Mouse (Mus musculus): ENCODE results near the gene Ccdc151. TPM values are rescaled to one million over a fixed set of nuclear protein-coding genes. Genes with fewer than 3 reads are reported as not detected.
A peak's percentile ranks its signal among the peaks of the same experiment; 100 is the strongest.

The Ccdc151 gene
- polyA plus RNA-seq, 1 experiment from 2014 or later: 3.2 TPM

GRCm38 (mm10) chr9:22030386-22030785, 28.0 kb upstream of the Ccdc151 start:
- Histone ChIP-seq H3K27ac (replicated peaks) (no peak overlapping the region), H3K9me3 (no peaks in the 10 kb centered on the region), H3K36me3 (peaks cover 93% of the 10 kb centered on the region), H3K4me3 (no peak overlapping the region), H3K27me3 (no peaks in the 10 kb centered on the region), H3K4me1 (replicated peaks) (peaks cover 37% of the 10 kb centered on the region), H3K4me2 (no peak overlapping the region), H3K9ac (no peak overlapping the region)
- no peak for ATAC-seq (ENCODE audit: low read depth)
- 95% methylated on average over 9 of the region's 9 CpGs for WGBS

- no peak overlapping the region for H3K9ac ChIP-seq
- no peak overlapping the region for H3K4me2 ChIP-seq
- no peaks in the 10 kb centered on the region for H3K9me3 ChIP-seq
- 19% methylated on average over 7 of the region's 7 CpGs for WGBS
- H3K4me3 ChIP-seq: no peak overlapping the region
- 0 out of 2 replicates have a peak overlapping the region, but pooled peaks have one; percentile 13 for H3K27ac ChIP-seq (replicated peaks)
- H3K27me3 ChIP-seq: no peaks in the 10 kb centered on the region
- no peak for ATAC-seq (ENCODE audit: low read depth)
- H3K4me1 ChIP-seq (replicated peaks): peaks cover 22% of the 10 kb centered on the region
- H3K36me3 ChIP-seq: peaks cover 93% of the 10 kb centered on the region
Measured at GRCm38 (mm10) chr9:22028467-22028866, 26.0 kb upstream of the Ccdc151 start.

GRCm38 (mm10) chr9:22024592-22024991, 22.2 kb upstream of the Ccdc151 start:
- Histone ChIP-seq H3K4me1 (replicated peaks) (peaks cover 18% of the 10 kb centered on the region), H3K4me2 (no peak overlapping the region), H3K4me3 (no peak overlapping the region), H3K9me3 (no peaks in the 10 kb centered on the region), H3K36me3 (peaks cover 77% of the 10 kb centered on the region), H3K27ac (replicated peaks) (no peak overlapping the region), H3K27me3 (no peaks in the 10 kb centered on the region), H3K9ac (no peak overlapping the region)
- WGBS: 42% methylated on average over 8 of the region's 8 CpGs
- no peak for ATAC-seq (ENCODE audit: low read depth)

GRCm38 (mm10) chr9:22017208-22017825, 14.9 kb upstream of the Ccdc151 start:
- no peak for ATAC-seq (ENCODE audit: low read depth)
- peaks cover 72% of the 10 kb centered on the region for H3K36me3 ChIP-seq
- no peak overlapping the region for H3K9ac ChIP-seq

GRCm38 (mm10) chr9:22016245-22016644, 13.8 kb upstream of the Ccdc151 start:
- no peak overlapping the region for H3K9ac ChIP-seq
- no peaks in the 10 kb centered on the region for H3K27me3 ChIP-seq
- H3K36me3 ChIP-seq: peaks cover 81% of the 10 kb centered on the region
- 69% methylated on average over 10 of the region's 10 CpGs for WGBS
- H3K4me3 ChIP-seq: no peak overlapping the region
- no peak overlapping the region for H3K4me2 ChIP-seq
- no peak for ATAC-seq (ENCODE audit: low read depth)
- peaks cover 6% of the 10 kb centered on the region; the same call in 1 of the 2 replicates for H3K4me1 ChIP-seq (replicated peaks)
- no peaks in the 10 kb centered on the region for H3K9me3 ChIP-seq
- 0 out of 2 replicates have a peak overlapping the region, but pooled peaks have one; percentile 28 for H3K27ac ChIP-seq (replicated peaks)

More at GRCm38 (mm10) chr9:22017208-22017825, 14.9 kb upstream of the Ccdc151 start:
- 74% methylated on average over 7 of the region's 7 CpGs for WGBS
- Histone ChIP-seq H3K27ac (replicated peaks) (no peak overlapping the region), H3K4me1 (replicated peaks) (peaks cover 6% of the 10 kb centered on the region; the same call in 1 of the 2 replicates), H3K9me3 (no peaks in the 10 kb centered on the region), H3K4me2 (no peak overlapping the region), H3K4me3 (no peak overlapping the region), H3K27me3 (no peaks in the 10 kb centered on the region)

GRCm38 (mm10) chr9:22012731-22013130, 10.3 kb upstream of the Ccdc151 start:
- H3K4me3 ChIP-seq: no peak overlapping the region
- WGBS: 89% methylated on average over 13 of the region's 13 CpGs
- H3K4me2 ChIP-seq: no peak overlapping the region
- H3K9ac ChIP-seq: no peak overlapping the region
- no peaks in the 10 kb centered on the region for H3K27me3 ChIP-seq
- H3K36me3 ChIP-seq: peaks cover 90% of the 10 kb centered on the region
- no peak for ATAC-seq (ENCODE audit: low read depth)
- H3K9me3 ChIP-seq: no peaks in the 10 kb centered on the region
- H3K4me1 ChIP-seq (replicated peaks): peaks cover 20% of the 10 kb centered on the region
- no peak overlapping the region; the same call in 1 of the 2 replicates for H3K27ac ChIP-seq (replicated peaks)

GRCm38 (mm10) chr9:22011055-22011454, 8.6 kb upstream of the Ccdc151 start:
- no peaks in the 10 kb centered on the region for H3K9me3 ChIP-seq
- 86% methylated on average over 5 of the region's 5 CpGs for WGBS
- H3K27ac ChIP-seq (replicated peaks): no peak overlapping the region
- H3K27me3 ChIP-seq: no peaks in the 10 kb centered on the region
- H3K36me3 ChIP-seq: peaks cover 93% of the 10 kb centered on the region
- peak; percentile 17; the same call in 1 of the 2 replicates for ATAC-seq (ENCODE audit: low read depth)
- H3K4me1 ChIP-seq (replicated peaks): peaks cover 33% of the 10 kb centered on the region
- H3K4me3 ChIP-seq: no peak overlapping the region
- H3K4me2 ChIP-seq: no peak overlapping the region
- 0 out of 2 replicates have a peak overlapping the region, but pooled peaks have one; percentile 17 for H3K9ac ChIP-seq

GRCm38 (mm10) chr9:22004546-22004945, 2.1 kb upstream of the Ccdc151 start:
- no peak overlapping the region for H3K27ac ChIP-seq (replicated peaks)
- no peak overlapping the region for H3K9ac ChIP-seq
- no peaks in the 10 kb centered on the region for H3K27me3 ChIP-seq
- 96% methylated on average over 12 of the region's 12 CpGs for WGBS
- peaks cover 50% of the 10 kb centered on the region for H3K4me1 ChIP-seq (replicated peaks)
- no peak for ATAC-seq (ENCODE audit: low read depth)
- H3K4me3 ChIP-seq: peak overlapping the region; percentile 75
- peak overlapping the region; percentile 94 for H3K4me2 ChIP-seq
- H3K36me3 ChIP-seq: peaks cover 58% of the 10 kb centered on the region
- no peaks in the 10 kb centered on the region for H3K9me3 ChIP-seq

GRCm38 (mm10) chr9:22003163-22003554, 725 bp upstream of the Ccdc151 start:
- H3K4me1 ChIP-seq (replicated peaks): peaks cover 50% of the 10 kb centered on the region
- no peaks in the 10 kb centered on the region for H3K9me3 ChIP-seq

GRCm38 (mm10) chr9:22001633-22002032, 801 bp downstream of the Ccdc151 start:
- peaks cover 29% of the 10 kb centered on the region for H3K36me3 ChIP-seq
- H3K4me2 ChIP-seq: peak overlapping the region; percentile 62
- WGBS: 84% methylated on average over 4 of the region's 4 CpGs
- H3K4me3 ChIP-seq: peak overlapping the region; percentile 75; the same call in 1 of the 2 replicates
- H3K27ac ChIP-seq (replicated peaks): peak overlapping the region; percentile 77
- H3K9me3 ChIP-seq: no peaks in the 10 kb centered on the region
- H3K4me1 ChIP-seq (replicated peaks): peaks cover 43% of the 10 kb centered on the region
- ATAC-seq (ENCODE audit: low read depth): no peak
- H3K27me3 ChIP-seq: no peaks in the 10 kb centered on the region
- 0 out of 2 replicates have a peak overlapping the region, but pooled peaks have one; percentile 43 for H3K9ac ChIP-seq

More at GRCm38 (mm10) chr9:22003163-22003554, 725 bp upstream of the Ccdc151 start:
- under 1% methylated on average over 18 of the region's 18 CpGs for WGBS
- Histone ChIP-seq H3K27ac (replicated peaks) (peak overlapping the region; percentile 81), H3K4me2 (peak overlapping the region; percentile 94), H3K27me3 (no peaks in the 10 kb centered on the region), H3K9ac (peak overlapping the region; percentile 83), H3K36me3 (peaks cover 44% of the 10 kb centered on the region), H3K4me3 (peak overlapping the region; percentile 75)
- peak; percentile 37 for ATAC-seq (ENCODE audit: low read depth)

- no peak for ATAC-seq (ENCODE audit: low read depth)
- WGBS: 98% methylated on average over 6 of the region's 6 CpGs
- no peak overlapping the region for H3K4me2 ChIP-seq
- H3K9ac ChIP-seq: no peak overlapping the region
- H3K36me3 ChIP-seq: peaks cover 15% of the 10 kb centered on the region
- no peaks in the 10 kb centered on the region for H3K27me3 ChIP-seq
- H3K9me3 ChIP-seq: no peaks in the 10 kb centered on the region
- no peak overlapping the region for H3K27ac ChIP-seq (replicated peaks)
- H3K4me3 ChIP-seq: no peak overlapping the region
- peaks cover 29% of the 10 kb centered on the region for H3K4me1 ChIP-seq (replicated peaks)
Measured at GRCm38 (mm10) chr9:22000296-22000695, 2.1 kb downstream of the Ccdc151 start.

GRCm38 (mm10) chr9:21996178-21996867, 6.1 kb downstream of the Ccdc151 start:
- WGBS: 86% methylated on average over 3 of the region's 3 CpGs

More at GRCm38 (mm10) chr9:21996178-21996867, 6.1 kb downstream of the Ccdc151 start:
- Histone ChIP-seq H3K4me2 (no peak overlapping the region), H3K27me3 (peaks cover 15% of the 10 kb centered on the region), H3K36me3 (no peaks in the 10 kb centered on the region), H3K4me3 (no peak overlapping the region), H3K9me3 (no peaks in the 10 kb centered on the region), H3K27ac (replicated peaks) (no peak overlapping the region), H3K4me1 (replicated peaks) (no peaks in the 10 kb centered on the region), H3K9ac (no peak overlapping the region)
- no peak for ATAC-seq (ENCODE audit: low read depth)
